Mouse (Mus musculus) cerebellum, adult 2 months (tissue): Measurements from ENCODE around the gene Uckl1. TPM values are rescaled to one million over a fixed set of nuclear protein-coding genes. Genes with fewer than 3 reads are reported as not detected.

Source experiments
- DNase-seq, 2 experiments: peaks; one replicate each; pipeline ENCODE4 v3.0.0; 2021
- H3K27ac ChIP-seq: fragments of 200-500 bp; 2 replicates; pipeline ENCODE4 v1.5.1; 2012; ENCODE audit warnings: low read length, control low read depth, inconsistent platforms; ENCODE audit not compliant: insufficient read depth
- H3K27me3 ChIP-seq: fragments of 200-500 bp; 2 replicates; pipeline ENCODE4 v1.6.1; 2012; ENCODE audit warnings: inconsistent platforms, mild to moderate bottlenecking, low read length, moderate library complexity; ENCODE audit not compliant: control insufficient read depth, insufficient read depth
- H3K4me1 ChIP-seq: fragments of 200-500 bp; 2 replicates; pipeline ENCODE4 v1.6.1; 2011; ENCODE audit warnings: low read length; ENCODE audit not compliant: control insufficient read depth, insufficient read depth
- H3K4me3 ChIP-seq: fragments of 200-500 bp; replicated peaks from 2 replicates; pipeline ENCODE3; 2011; ENCODE audit warnings: mild to moderate bottlenecking, low read depth, low read length, control low read depth; ENCODE audit not compliant: insufficient read depth
- CTCF ChIP-seq: fragments of 200-500 bp; IDR thresholded peaks from 2 replicates; pipeline ENCODE4 v1.5.1; 2011; ENCODE audit warnings: low read depth, mild to moderate bottlenecking, control low read depth, low read length, moderate library complexity, borderline replicate concordance; ENCODE audit not compliant: insufficient read depth
- POLR2A ChIP-seq: fragments of 200-500 bp; IDR thresholded peaks from 2 replicates; pipeline ENCODE4 v1.6.1; 2011; ENCODE audit warnings: low read length, control low read depth, borderline replicate concordance; ENCODE audit not compliant: insufficient read depth
- WGBS: fragments of 180-500 bp; shearing (Covaris S2); methylation state at CpG from one replicate; pipeline ENCODE4 v1.1.7; 2018; 5-methylcytosine and 5-hydroxymethylcytosine counted together
- polyA plus RNA-seq: library from polyadenylated mRNA; depleted of rRNA; stranded (reverse); fragments of >200 nt; gene quantifications from 2 replicates; pipeline ENCODE4 v1.2.3, GENCODE M21; 2012

Uckl1 gene
- polyA plus RNA-seq, 1 experiment, result 142 TPM

DNA sequence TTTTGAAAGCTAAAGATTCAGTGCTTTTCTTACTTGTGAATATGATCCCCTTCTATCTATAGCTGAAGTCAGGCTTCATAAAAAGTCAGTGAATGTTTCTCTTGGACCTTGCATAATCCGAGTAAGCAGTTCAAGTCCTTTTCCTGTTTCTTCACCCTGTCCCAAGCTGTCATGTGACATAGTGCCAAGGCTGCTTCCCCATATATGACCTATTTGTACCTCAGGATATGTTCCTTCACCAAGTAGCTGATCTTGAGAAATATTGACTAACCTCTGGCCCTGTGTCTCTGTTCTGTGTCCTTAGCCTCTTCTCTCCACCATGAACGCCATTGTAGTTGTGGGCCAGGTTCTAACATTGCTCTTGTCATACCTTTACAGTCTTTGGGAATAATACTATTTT, 48.3 kb downstream of the Uckl1 start:
- H3K4me1 ChIP-seq, result peaks cover 6% of the 10 kb centered on the region
- TF ChIP-seq CTCF (no peak), POLR2A (no peak)
- WGBS, result 76% methylated on average over 2 of the region's 2 CpGs
- H3K4me3 ChIP-seq, result no peak overlapping the region
- no peak overlapping the region for H3K27ac ChIP-seq
- no peak for DNase-seq
- H3K27me3 ChIP-seq, result no peaks in the 10 kb centered on the region

DNA sequence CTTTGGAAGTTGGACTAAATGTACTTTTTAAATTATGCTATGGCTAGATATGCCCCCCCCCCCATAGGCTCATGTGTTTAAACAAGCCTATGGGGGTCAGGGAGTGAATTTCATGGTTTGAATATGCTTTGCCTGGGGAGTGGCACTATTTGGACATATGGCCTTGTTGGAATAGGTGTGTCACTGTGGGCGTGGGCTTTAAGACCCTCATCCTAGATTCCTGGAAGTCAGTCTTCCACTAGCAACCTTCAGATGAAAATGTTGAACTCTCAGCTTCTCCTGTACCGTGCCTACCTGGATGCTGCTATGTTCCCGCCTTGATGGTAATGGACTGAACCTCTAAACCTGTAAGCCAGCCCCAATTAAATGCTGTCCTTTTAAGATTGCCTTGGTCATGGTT, 52.1 kb downstream of the Uckl1 start:
- WGBS, result 99% methylated on average over 3 of the region's 3 CpGs
- no peak overlapping the region for H3K27ac ChIP-seq
- DNase-seq, result no peak
- H3K4me3 ChIP-seq, result no peak overlapping the region
- TF ChIP-seq CTCF, result no peak
- TF ChIP-seq POLR2A, result no peak
- H3K27me3 ChIP-seq, result no peaks in the 10 kb centered on the region
- H3K4me1 ChIP-seq, result peaks cover 2% of the 10 kb centered on the region

DNA sequence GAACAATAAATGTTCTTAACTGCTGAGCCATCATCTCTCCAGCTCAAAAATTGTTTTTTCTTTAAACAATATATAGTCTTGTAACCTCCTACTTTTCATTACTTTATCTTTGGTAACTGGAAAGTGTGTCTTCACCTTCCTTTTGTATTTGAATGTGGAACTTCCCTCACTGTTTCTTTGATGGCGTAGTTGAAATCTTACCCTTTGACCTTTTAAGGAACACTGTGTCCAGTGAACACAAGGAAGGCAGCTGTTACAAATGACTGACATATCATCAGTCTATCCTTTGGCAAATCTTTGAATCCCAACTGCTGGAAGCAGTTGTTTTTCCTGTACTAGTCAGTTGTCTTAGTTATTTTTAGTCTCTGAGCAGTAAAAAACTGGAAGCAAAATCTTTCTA, 55.6 kb downstream of the Uckl1 start:
- no peaks in the 10 kb centered on the region for H3K4me1 ChIP-seq
- H3K27ac ChIP-seq, result no peak overlapping the region
- no peak for TF ChIP-seq POLR2A
- no peak for TF ChIP-seq CTCF
- no peaks in the 10 kb centered on the region for H3K27me3 ChIP-seq
- DNase-seq, result no peak
- H3K4me3 ChIP-seq, result no peak overlapping the region
- WGBS, result 94% methylated on average over 1 of the region's 1 CpGs

DNA sequence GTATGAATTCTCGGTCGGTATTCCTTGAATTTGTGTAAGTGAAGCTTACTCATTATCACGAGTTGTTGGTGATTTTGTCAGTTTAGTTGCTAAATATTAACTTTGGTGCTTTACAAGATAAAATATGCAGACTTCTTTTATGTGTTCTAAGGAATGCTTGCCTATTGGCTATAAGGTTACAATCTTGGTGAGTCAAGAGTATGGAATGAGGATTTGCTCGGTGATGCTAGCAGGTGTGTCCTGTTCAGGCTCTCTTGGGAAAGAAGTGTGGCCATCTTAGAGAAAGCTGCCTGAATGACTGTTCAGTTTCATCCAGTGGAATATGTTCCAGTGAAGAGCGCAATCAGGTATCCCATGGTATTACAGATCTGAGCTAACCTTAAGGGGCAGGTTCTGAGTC, 59.2 kb downstream of the Uckl1 start:
- Histone ChIP-seq H3K4me3 (no peak overlapping the region), H3K4me1 (peaks cover 3% of the 10 kb centered on the region; the same call in 1 of the 2 replicates), H3K27ac (no peak overlapping the region), H3K27me3 (no peaks in the 10 kb centered on the region)
- WGBS, result 75% methylated on average over 5 of the region's 5 CpGs
- DNase-seq, result no peak
- no peak for TF ChIP-seq POLR2A
- no peak for TF ChIP-seq CTCF

DNA sequence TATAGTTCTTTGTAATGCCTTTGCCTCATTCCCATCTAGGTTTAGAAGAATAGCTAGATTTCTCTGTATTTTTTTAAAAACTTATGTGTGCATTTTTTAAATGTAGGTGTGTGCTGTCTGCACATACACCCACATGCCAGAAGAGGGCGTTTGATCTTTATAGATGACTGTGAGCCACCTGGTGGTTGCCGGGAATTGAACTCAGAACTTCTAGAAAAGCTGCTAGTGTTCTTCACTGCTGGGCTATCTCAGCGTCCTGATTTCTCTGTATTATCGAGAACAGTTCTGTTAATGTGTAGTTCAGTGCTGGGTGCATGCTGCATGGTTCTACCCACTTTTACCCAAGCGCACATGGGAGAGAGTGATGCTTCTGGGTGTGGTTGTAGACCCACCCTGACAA, 61.9 kb downstream of the Uckl1 start:
- no peaks in the 10 kb centered on the region for H3K27me3 ChIP-seq
- no peak overlapping the region for H3K4me3 ChIP-seq
- H3K27ac ChIP-seq, result no peak overlapping the region
- WGBS, result 66% methylated on average over 5 of the region's 5 CpGs
- peaks cover 3% of the 10 kb centered on the region; the same call in 1 of the 2 replicates for H3K4me1 ChIP-seq
- TF ChIP-seq CTCF (peak; percentile 52), POLR2A (no peak)
- DNase-seq, result peak; percentile 27 to 36

DNA sequence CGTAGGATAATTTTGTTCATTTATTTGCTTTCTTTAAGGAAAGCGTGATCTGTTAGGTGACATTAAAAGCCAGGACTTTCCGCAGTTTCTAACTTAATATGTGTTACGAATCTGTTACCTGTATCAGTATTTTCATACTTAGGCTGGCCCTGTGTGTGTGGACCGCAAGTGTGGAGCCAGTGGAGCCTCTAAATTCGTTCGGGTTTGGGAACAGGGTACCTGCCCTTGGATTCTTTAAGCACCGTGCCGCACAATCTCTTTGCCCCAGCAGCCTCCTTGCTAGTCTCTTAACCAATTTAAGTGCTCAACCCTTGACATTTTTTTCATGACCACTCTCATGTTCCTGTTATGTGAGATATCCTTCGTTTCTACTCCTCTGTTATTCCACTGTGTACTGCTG, 63.2 kb downstream of the Uckl1 start:
- H3K27ac ChIP-seq, result no peak overlapping the region
- H3K27me3 ChIP-seq, result no peaks in the 10 kb centered on the region
- TF ChIP-seq CTCF, result no peak
- no peak for TF ChIP-seq POLR2A
- H3K4me1 ChIP-seq, result peaks cover 3% of the 10 kb centered on the region; the same call in 1 of the 2 replicates
- 28% methylated on average over 10 of the region's 10 CpGs for WGBS
- DNase-seq, result no peak
- H3K4me3 ChIP-seq, result peak overlapping the region; percentile 67

DNA sequence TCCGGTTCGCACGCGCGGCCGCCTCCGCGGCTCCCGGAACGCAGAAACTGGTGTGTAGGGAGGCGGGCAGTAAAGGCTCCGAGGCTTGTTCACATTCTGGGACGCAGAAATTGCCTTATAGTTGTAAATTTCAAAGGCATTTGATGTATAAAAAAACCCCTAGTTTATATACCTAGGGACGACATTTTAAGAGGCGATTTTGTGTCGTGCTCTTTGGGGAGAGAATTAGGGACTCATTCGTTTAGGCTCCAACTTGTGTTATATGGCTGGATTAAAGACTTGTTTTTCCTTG, 63.8 kb downstream of the Uckl1 start:
- no peak for DNase-seq
- WGBS, result 1% methylated on average over 17 of the region's 17 CpGs
- TF ChIP-seq POLR2A (no peak), CTCF (no peak)

DNA sequence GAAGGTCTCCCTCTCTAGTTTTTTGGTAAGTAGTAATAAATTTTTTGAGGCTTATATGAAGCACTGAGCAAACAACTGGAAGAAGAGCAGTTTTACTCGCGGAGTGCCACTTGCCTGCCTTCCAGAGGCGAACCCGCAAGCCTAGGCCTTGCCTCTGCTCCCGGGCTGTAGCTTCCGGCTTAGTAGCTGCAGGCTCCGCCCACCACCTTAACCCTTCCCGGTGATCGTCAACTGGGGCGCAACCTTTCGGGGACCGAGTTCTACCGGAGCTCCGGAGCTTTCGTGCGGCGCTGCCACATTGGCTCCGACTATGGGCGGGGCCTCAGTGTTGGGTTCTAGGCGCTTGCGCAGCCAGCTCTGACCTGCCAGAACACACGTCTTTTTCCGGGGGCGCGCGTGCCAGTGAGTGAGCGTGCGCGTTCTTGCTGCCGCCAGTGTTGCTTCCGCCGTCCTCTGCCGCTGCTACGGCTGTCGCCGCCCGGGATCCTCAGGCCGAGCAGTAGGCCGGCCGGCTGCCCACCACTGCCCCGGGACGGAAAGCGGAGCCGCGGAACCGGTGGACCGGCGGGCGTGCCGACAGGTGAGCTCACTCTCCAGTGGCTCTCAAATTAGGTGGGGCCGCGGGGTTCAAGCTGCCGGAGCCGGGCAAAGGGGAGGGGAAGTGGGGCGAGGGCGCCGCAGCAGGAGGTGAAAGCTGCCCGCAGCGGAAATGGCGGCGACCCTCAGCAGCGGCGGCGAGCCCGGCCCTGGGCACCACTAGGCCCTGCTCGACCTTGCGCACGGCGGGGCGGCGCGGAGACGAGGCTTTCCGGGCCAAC, 64.4 kb downstream of the Uckl1 start, which contains the start of gene Dnajc5:
TSS of gene Dnajc5 (plus strand) at position 368 of the 818 bp plus-strand sequence.
- under 1% methylated on average over 74 of the region's 74 CpGs for WGBS
- Histone ChIP-seq H3K4me1 (peaks cover 3% of the 10 kb centered on the region; the same call in 1 of the 2 replicates), H3K27me3 (no peaks in the 10 kb centered on the region), H3K27ac (peak within 1 kb of the TSS; percentile 74), H3K4me3 (peak within 1 kb of the TSS; percentile 67)
- DNase-seq, result peak; percentile 98 to 99
- TF ChIP-seq POLR2A, result peak; percentile 66; the same call in 1 of the 2 replicates
- TF ChIP-seq CTCF, result no peak

More for the DNA sequence above, 63.8 kb downstream of the Uckl1 start:
- Histone ChIP-seq H3K27me3 (no peaks in the 10 kb centered on the region), H3K27ac (peak overlapping the region; percentile 74), H3K4me1 (peaks cover 3% of the 10 kb centered on the region; the same call in 1 of the 2 replicates), H3K4me3 (peak overlapping the region; percentile 67)
